Mouse (Mus musculus): ENCODE measurements at regions not wholly inside any gene's neighbourhood (a gene's known extent, or its start where the extent isn't known, plus 50 kb on each side); places are given as distances from the start of the nearest gene placed in this dataset.

DNA sequence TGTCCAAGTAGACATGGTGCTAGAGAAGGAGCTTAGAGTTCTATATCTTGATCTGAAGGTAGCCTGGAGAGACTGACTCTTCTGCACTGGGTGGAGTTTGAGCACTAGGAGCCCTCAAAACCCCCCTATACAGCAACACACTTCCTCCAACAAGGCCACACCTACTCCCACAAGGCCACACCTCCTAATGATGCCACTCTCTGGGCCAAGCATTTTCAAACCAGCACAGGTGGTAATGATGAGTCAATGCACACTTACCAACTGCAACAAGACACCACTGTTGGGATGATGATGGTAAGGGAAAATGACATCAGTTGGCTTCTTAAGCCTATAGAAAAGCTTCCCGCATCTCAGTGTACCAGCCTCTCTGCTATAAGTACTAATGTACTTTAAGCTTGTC, 83.5 kb upstream of the Rybp start:
- Histone ChIP-seq H3K9ac (replicated peaks; ENCODE audit: low read length, poor library complexity, severe bottlenecking) (no peak overlapping the region), H3K4me2 (ENCODE audit: low read depth, low read length, poor library complexity, severe bottlenecking) (no peak overlapping the region), H3K27me3 (ENCODE audit: insufficient read depth, low read length) (no peaks in the 10 kb centered on the region), H3K9me3 (ENCODE audit: low read length) (no peaks in the 10 kb centered on the region), H3K4me3 (ENCODE audit: low read depth, low read length) (no peak overlapping the region), H3K36me3 (ENCODE audit: insufficient read depth, low read length) (no peaks in the 10 kb centered on the region), H3K4me1 (ENCODE audit: insufficient read depth, low read length) (no peaks in the 10 kb centered on the region), H3K27ac (ENCODE audit: low read depth, low read length) (no peak overlapping the region)
- ATAC-seq (ENCODE audit: low FRiP score) (no peak), DNase-seq (ENCODE audit: low spot score) (no peak)
- no peak for TF ChIP-seq CTCF (IDR thresholded peaks at IDR 0.05)
- 97% methylated on average over 1 of the region's 1 CpGs for WGBS

DNA sequence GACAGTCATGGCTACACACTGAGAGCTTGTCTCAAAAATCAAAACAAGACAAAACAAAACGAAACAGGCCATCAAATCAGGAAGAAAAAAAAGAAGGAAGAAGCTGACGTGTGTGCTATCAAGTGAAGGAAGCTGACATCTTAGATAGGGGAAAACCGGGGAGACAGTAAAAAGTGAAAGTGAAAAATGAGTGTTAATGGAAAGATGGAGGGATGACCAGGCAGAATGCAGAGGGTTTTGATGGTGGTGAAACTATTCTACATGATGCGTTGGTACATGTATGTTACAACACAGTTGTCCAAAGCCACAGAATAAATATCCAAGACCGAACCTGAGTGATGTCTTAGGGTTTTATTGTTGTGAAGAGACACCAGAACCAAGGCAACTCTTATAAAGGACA, 83.1 kb upstream of the Rybp start:
- no peaks in the 10 kb centered on the region for H3K36me3 ChIP-seq (ENCODE audit: insufficient read depth, low read length)
- no peak for ATAC-seq (ENCODE audit: low FRiP score)
- no peaks in the 10 kb centered on the region for H3K4me1 ChIP-seq (ENCODE audit: insufficient read depth, low read length)
- H3K4me2 ChIP-seq (ENCODE audit: low read depth, low read length, poor library complexity, severe bottlenecking) = no peak overlapping the region
- no peaks in the 10 kb centered on the region for H3K9me3 ChIP-seq (ENCODE audit: low read length)
- no peak overlapping the region for H3K9ac ChIP-seq (replicated peaks; ENCODE audit: low read length, poor library complexity, severe bottlenecking)
- WGBS = 91% methylated on average over 5 of the region's 5 CpGs
- H3K27ac ChIP-seq (ENCODE audit: low read depth, low read length) = no peak overlapping the region
- no peak overlapping the region for H3K4me3 ChIP-seq (ENCODE audit: low read depth, low read length)
- TF ChIP-seq CTCF (IDR thresholded peaks at IDR 0.05) = no peak
- no peaks in the 10 kb centered on the region for H3K27me3 ChIP-seq (ENCODE audit: insufficient read depth, low read length)
- no peak for DNase-seq (ENCODE audit: low spot score)

DNA sequence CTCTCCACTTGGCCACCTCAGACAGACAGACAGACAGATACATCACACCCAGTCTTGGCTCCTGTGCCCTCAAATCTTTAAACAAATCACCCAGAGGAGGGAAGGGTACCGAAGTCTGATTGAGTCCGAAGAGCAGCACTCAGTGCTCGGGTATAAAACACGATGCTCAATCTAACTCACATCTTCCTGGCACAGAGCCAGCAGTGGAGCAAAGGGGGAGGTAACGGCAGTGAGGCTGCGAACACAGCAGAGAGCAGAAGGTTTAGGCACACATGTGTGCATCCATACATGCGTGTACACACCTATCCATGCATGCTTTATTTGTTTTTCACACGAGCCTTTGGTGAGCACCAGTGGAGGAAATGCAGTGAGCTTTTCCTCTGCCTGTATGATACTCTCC, 78.9 kb upstream of the Rybp start:
- TF ChIP-seq CTCF (IDR thresholded peaks at IDR 0.05) = no peak
- H3K9ac ChIP-seq (replicated peaks; ENCODE audit: low read length, poor library complexity, severe bottlenecking) = no peak overlapping the region
- no peaks in the 10 kb centered on the region for H3K36me3 ChIP-seq (ENCODE audit: insufficient read depth, low read length)
- no peaks in the 10 kb centered on the region for H3K9me3 ChIP-seq (ENCODE audit: low read length)
- H3K4me3 ChIP-seq (ENCODE audit: low read depth, low read length) = no peak overlapping the region
- no peak overlapping the region for H3K4me2 ChIP-seq (ENCODE audit: low read depth, low read length, poor library complexity, severe bottlenecking)
- 65% methylated on average over 8 of the region's 8 CpGs for WGBS
- H3K4me1 ChIP-seq (ENCODE audit: insufficient read depth, low read length) = no peaks in the 10 kb centered on the region
- no peak overlapping the region for H3K27ac ChIP-seq (ENCODE audit: low read depth, low read length)
- no peak for ATAC-seq (ENCODE audit: low FRiP score)
- DNase-seq (ENCODE audit: low spot score) = no peak
- no peaks in the 10 kb centered on the region for H3K27me3 ChIP-seq (ENCODE audit: insufficient read depth, low read length)

DNA sequence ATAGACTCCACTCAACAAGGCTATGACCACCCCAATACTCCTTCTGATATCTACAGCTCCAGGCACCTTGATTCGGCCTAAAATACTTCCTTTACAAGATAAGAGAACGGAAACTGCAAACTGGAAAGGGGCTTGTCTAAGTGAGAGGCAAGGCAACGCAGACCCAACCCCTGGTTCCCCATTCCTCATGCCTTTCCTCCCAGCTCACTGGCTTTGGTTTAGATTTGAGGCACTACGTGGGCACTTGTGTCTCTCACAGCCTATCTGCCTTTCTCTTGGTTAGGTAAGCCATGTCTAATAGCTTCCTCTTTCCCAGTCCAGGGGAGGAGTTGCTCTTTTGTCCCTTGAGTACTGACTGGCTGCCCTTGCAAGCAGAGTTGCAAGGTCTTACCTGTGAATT, 78.5 kb upstream of the Rybp start:
- no peak for ATAC-seq (ENCODE audit: low FRiP score)
- TF ChIP-seq CTCF (IDR thresholded peaks at IDR 0.05) = no peak
- 90% methylated on average over 4 of the region's 4 CpGs for WGBS
- Histone ChIP-seq H3K9ac (replicated peaks; ENCODE audit: low read length, poor library complexity, severe bottlenecking) (no peak overlapping the region), H3K27me3 (ENCODE audit: insufficient read depth, low read length) (no peaks in the 10 kb centered on the region), H3K27ac (ENCODE audit: low read depth, low read length) (no peak overlapping the region), H3K4me2 (ENCODE audit: low read depth, low read length, poor library complexity, severe bottlenecking) (no peak overlapping the region), H3K36me3 (ENCODE audit: insufficient read depth, low read length) (no peaks in the 10 kb centered on the region), H3K4me1 (ENCODE audit: insufficient read depth, low read length) (no peaks in the 10 kb centered on the region), H3K4me3 (ENCODE audit: low read depth, low read length) (no peak overlapping the region), H3K9me3 (ENCODE audit: low read length) (no peaks in the 10 kb centered on the region)
- DNase-seq (ENCODE audit: low spot score) = no peak

DNA sequence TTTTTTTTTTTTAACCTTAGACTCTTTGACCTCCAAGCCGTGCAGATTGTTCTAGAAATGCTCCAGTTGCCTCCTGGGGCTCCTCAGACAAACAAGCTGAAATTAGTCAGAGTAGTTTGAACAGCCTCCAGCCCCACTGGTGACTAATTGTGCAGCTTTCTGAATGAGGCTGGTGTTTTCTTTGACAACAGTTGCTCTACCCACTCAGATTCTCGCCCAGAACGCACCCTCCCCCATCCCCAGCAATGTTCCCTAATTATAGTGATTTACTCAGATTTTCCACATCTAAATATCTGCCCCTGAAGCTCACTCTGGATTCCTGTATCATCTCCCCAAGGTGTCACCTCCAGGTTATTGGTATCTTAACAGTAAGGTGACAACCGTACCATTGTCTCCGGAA, 76.4 kb upstream of the Rybp start:
- WGBS = 76% methylated on average over 5 of the region's 5 CpGs
- no peak for ATAC-seq (ENCODE audit: low FRiP score)

DNA sequence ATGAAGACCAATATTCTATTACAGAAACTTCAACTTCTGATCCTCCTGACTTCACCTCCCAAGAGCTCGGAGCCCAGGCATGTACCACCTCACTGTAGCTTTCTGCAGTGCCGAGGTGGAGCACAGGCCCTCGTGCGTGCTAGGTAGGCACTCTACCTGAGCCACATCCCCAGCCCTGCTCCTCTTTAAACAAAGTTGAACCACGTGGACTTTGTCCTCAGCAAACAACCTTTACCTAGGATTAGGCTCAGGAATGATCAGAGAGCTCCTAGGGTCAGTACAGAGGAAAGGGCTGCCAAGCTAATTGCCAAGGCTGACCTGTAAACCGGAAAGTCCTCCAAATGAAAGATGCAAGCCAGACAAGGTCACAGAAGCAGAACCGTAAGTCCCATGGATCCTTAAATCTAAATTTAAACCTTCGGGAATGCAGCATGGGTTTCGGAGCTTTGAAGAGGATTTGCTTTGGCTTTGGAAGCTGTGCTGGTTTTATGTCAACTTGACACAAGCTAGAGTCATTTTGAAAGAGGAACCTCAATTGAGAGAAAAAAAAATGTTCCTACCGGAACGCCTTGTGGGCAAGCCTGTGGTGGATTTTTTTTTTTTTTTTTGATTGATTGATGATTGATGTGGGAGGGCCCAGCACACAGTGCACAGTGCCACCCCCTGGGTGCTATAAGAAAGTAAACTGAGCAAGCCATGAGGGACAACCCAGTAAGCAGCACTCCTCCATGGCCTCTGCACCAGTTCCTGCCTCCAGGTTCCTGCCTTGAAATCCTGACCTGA, 69.5 kb upstream of the Rybp start:
- no peak for DNase-seq (ENCODE audit: low spot score)
- no peak for ATAC-seq (ENCODE audit: low FRiP score)
- Histone ChIP-seq H3K27me3 (ENCODE audit: insufficient read depth, low read length) (no peaks in the 10 kb centered on the region), H3K4me2 (ENCODE audit: low read depth, low read length, poor library complexity, severe bottlenecking) (no peak overlapping the region), H3K4me1 (ENCODE audit: insufficient read depth, low read length) (no peaks in the 10 kb centered on the region), H3K9ac (replicated peaks; ENCODE audit: low read length, poor library complexity, severe bottlenecking) (no peak overlapping the region), H3K27ac (ENCODE audit: low read depth, low read length) (no peak overlapping the region), H3K4me3 (ENCODE audit: low read depth, low read length) (no peak overlapping the region), H3K36me3 (ENCODE audit: insufficient read depth, low read length) (no peaks in the 10 kb centered on the region), H3K9me3 (ENCODE audit: low read length) (no peaks in the 10 kb centered on the region)
- TF ChIP-seq CTCF (IDR thresholded peaks at IDR 0.05) = no peak
- WGBS = 79% methylated on average over 11 of the region's 11 CpGs

More for the DNA sequence above, 76.4 kb upstream of the Rybp start:
- no peak for DNase-seq (ENCODE audit: low spot score)
- Histone ChIP-seq H3K9me3 (ENCODE audit: low read length) (no peaks in the 10 kb centered on the region), H3K27me3 (ENCODE audit: insufficient read depth, low read length) (no peaks in the 10 kb centered on the region), H3K27ac (ENCODE audit: low read depth, low read length) (no peak overlapping the region), H3K4me2 (ENCODE audit: low read depth, low read length, poor library complexity, severe bottlenecking) (no peak overlapping the region), H3K4me1 (ENCODE audit: insufficient read depth, low read length) (no peaks in the 10 kb centered on the region), H3K9ac (replicated peaks; ENCODE audit: low read length, poor library complexity, severe bottlenecking) (no peak overlapping the region), H3K4me3 (ENCODE audit: low read depth, low read length) (no peak overlapping the region), H3K36me3 (ENCODE audit: insufficient read depth, low read length) (no peaks in the 10 kb centered on the region)
- TF ChIP-seq CTCF (IDR thresholded peaks at IDR 0.05) = no peak

Measured in midbrain, postnatal 0 days (tissue).